Mouse (Mus musculus) layer of hippocampus, postnatal 10 days (tissue): Measurements from ENCODE around the gene Thop1. TPM values are rescaled to one million over a fixed set of nuclear protein-coding genes. Genes with fewer than 3 reads are reported as not detected.

Source experiments
- DNase-seq, 2 experiments: peaks; one replicate each; pipeline ENCODE4 v3.0.0; 2021; ENCODE audit warnings: low spot score in 2 of 2
- microRNA-seq, 2 experiments: library from miRNA; unstranded; fragments of <30 nt; microRNA quantifications; one replicate each; pipeline ENCODE4 v1.2.0; 2021
- total RNA-seq, 2 experiments: library from RNA; stranded (reverse); gene quantifications; 2 replicates each; pipeline ENCODE4 v1.2.3; 2021

Thop1 gene
- total RNA-seq, 2 experiments from 2014 or later: 56.3 to 57.6 TPM

DNA sequence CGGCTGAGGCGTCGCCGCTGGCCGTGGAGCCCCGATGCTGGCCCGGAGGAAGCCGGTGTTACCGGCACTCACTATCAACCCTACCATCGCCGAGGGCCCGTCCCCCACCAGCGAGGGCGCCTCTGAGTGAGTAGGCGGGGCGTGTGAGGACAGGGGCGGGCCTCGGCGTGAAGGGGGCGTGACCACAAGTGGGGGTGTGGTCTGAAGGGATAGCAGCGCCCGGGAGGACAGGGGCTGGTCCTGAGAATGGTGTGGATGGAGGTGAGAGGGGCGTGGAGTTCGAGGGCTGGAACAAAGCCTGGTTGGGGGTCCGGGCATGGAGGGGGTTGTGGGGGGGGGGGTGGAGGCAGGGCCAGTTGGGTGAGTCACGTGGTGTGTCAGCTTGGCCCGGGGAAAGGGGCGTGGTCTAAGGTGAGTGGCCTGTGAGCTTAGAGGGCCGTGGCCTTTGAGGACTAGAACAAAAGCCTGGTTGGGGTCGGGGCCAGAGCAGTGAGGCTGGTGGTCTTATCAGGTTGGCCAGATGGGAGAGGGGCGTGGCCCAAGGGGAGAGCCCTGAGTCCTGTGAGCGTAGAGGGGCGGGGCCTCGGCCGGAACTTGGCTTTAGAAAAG is 36.4 kb downstream of the Thop1 start:
- DNase-seq: peak; percentile 88 to 89

DNA sequence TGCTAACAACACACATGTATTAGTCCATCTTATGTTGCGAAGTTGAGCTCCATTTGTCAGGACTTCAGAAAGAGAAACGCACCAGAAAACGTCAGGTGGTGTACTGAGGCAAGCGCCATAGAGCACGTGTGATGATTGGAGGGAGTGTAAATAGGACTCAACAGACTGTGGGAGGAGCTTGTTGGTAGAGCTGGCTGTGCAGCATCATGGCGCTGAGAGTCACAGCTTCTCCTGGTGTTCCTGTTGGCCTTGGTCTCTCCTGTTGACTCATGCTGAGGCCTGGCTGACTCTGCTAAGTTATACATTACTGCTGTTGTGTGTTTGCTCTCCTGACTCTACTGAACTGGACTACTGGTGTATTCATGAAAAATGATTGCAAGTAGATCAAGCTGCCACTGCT is 43.1 kb downstream of the Thop1 start:
- DNase-seq: no peak

DNA sequence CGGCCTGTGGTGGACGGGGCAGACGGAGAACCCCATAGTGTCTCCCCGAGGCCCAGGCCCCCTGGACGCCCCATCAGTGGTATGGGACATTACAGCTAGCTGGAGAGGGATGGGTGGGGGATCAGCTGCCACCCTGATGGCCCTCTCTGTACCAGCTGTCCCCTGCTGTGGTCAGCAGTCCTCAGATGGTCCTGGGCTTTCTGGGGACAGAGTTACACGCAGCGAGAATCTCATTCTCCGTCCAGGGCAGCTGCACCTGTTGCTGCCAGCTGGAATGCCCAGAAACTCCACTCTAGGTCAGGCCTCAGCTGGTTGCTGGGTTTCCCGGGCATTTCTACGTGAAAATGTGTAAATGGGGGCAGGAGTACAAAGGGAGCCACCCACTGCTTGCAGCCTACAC is 49.8 kb downstream of the Thop1 start:
- DNase-seq: no peak

DNA sequence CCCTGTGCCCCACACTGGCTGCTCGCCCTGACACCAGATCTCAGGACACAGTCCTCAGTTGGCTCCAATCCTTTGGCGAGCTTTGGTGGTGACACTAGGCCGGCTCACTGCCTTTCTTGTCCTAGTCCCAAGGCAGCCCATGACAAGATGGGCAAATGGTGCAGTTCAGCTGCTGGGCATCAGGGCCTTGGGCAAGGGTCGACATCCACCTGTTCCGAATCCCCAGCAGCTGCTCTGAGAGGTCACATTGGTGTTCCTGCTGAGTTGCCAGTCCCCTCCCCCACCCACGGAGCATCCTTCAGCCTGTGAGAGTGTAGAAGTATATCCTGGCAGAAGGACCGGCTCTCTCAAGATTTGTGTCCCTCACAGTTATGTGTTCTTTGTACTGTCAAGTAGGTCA is 50.8 kb downstream of the Thop1 start:
- DNase-seq: no peak

DNA sequence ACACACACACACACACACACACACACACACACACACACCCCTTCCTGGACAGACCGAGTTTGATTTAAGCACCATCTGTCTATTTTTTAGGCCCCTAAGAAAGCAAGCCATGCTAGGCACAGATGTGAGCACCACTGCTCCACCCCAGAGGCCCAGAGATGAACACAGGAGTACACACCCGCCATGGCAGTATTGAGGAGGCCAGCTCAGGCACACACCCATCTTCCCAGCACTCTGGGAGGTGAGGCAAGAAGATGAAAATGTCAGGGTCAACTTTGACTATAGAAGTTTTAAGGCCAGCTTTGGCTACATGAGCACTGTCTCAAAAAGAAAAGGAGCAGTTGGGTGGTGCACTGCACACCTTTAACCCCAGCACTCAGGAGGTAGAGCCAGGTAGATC is 53.1 kb downstream of the Thop1 start:
- no peak for DNase-seq

DNA sequence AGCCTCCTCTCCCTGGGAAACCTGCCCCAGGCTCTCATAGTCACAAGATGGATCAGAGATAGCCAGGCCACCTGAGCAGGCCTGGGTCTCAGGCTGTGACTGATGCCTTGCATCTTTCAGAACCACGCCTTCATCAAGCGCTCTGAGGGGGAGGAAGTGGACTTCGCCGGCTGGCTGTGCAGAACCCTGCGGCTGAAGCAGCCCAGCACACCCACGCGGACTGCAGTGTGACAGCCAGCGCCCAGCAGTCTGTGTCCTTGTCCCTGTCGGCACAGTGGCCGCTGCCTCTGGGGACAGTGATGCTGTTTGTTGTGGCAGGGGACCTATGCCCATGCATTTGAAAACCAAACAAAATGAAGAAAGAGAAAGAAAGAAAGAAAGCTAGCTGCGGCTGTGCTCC is 53.7 kb downstream of the Thop1 start:
- DNase-seq: no peak

Small RNA genes lying within 50 kb of the gene (microRNA-seq; reads per million reads assigned to microRNA genes)
- 0 reads per million in 2 experiments for gene Mir5615-1
- gene Mir5615-2: 0 reads per million in 2 experiments

Other genes starting within 250 kb of the Thop1 start
- gene Oaz1, start 243.4 kb upstream of the Thop1 start, total RNA-seq: 100 to 1,000 TPM; 399 to 419 TPM
- 10 to 100 TPM; 20.4 to 25.9 TPM for gene Lingo3, start 226.0 kb upstream of the Thop1 start, total RNA-seq
- gene Lsm7, start 214.8 kb upstream of the Thop1 start, total RNA-seq: 10 to 100 TPM; 52.3 to 54.0 TPM
- 10 to 100 TPM; 80.4 to 97.8 TPM for gene Sppl2b, start 214.8 kb upstream of the Thop1 start, total RNA-seq
- under 1 TPM; 0.11 to 0.16 TPM for gene Tmprss9, start 198.2 kb upstream of the Thop1 start, total RNA-seq
- gene Timm13, start 169.1 kb upstream of the Thop1 start, total RNA-seq: 100 to 1,000 TPM; 157 to 172 TPM
- 10 to 100 TPM; 23.1 to 26.2 TPM for gene Lmnb2, start 151.8 kb upstream of the Thop1 start, total RNA-seq
- 10 to 100 TPM; 12.1 to 14.4 TPM for gene Gadd45b, start 140.0 kb upstream of the Thop1 start, total RNA-seq
- gene Gng7, start 55.1 kb upstream of the Thop1 start, total RNA-seq: 100 to 1,000 TPM; 145 to 156 TPM
- gene Diras1, start 44.4 kb upstream of the Thop1 start, total RNA-seq: 100 to 1,000 TPM in 1 of 2 experiments, 10 to 100 TPM in 1; 92.4 to 110 TPM
- 10 to 100 TPM; 57.3 to 66.0 TPM for gene Slc39a3, start 32.6 kb upstream of the Thop1 start, total RNA-seq
- gene Sgta, start 9.9 kb upstream of the Thop1 start, total RNA-seq: 100 to 1,000 TPM; 176 to 186 TPM
- under 1 TPM; 0.41 to 0.45 TPM for gene Creb3l3, start 28.8 kb downstream of the Thop1 start, total RNA-seq
- gene Map2k2, start 35.9 kb downstream of the Thop1 start, total RNA-seq: 100 to 1,000 TPM; 139 to 150 TPM
- 10 to 100 TPM; 38.4 to 45.2 TPM for gene Zbtb7a, start 65.2 kb downstream of the Thop1 start, total RNA-seq
- 10 to 100 TPM; 26.7 to 29.7 TPM for gene Pias4, start 97.9 kb downstream of the Thop1 start, total RNA-seq
- gene Eef2, start 106.6 kb downstream of the Thop1 start, total RNA-seq: 1,000 to 10,000 TPM; 1,075 to 1,131 TPM
- gene Dapk3, start 113.0 kb downstream of the Thop1 start, total RNA-seq: 10 to 100 TPM; 66.1 to 67.9 TPM
- gene 4930442H23Rik, start 113.8 kb downstream of the Thop1 start, total RNA-seq: not detected
- gene Nmrk2, start 132.0 kb downstream of the Thop1 start, total RNA-seq: under 1 TPM in 1 of 2 experiments, not detected in 1; 0.18 TPM
- gene Atcay, start 160.8 kb downstream of the Thop1 start, total RNA-seq: 100 to 1,000 TPM; 170 to 177 TPM
- 10 to 100 TPM; 58.0 to 66.8 TPM for gene Zfr2, start 163.1 kb downstream of the Thop1 start, total RNA-seq
- 100 to 1,000 TPM; 222 to 266 TPM for gene Matk, start 182.9 kb downstream of the Thop1 start, total RNA-seq
- 10 to 100 TPM; 36.1 to 42.5 TPM for gene Mrpl54, start 196.9 kb downstream of the Thop1 start, total RNA-seq
- gene Apba3, start 196.9 kb downstream of the Thop1 start, total RNA-seq: 10 to 100 TPM; 31.3 to 37.4 TPM
- gene Tjp3, start 221.5 kb downstream of the Thop1 start, total RNA-seq: 1 to 10 TPM; 1.4 to 2.3 TPM
- 100 to 1,000 TPM; 305 to 311 TPM for gene Pip5k1c, start 222.9 kb downstream of the Thop1 start, total RNA-seq